Mouse (Mus musculus) intestine, embryonic 14.5 days (tissue): Measurements from ENCODE around the gene Tinagl1. TPM values are rescaled to one million over a fixed set of nuclear protein-coding genes. Genes with fewer than 3 reads are reported as not detected.

Experiments
- ATAC-seq: fragments of 200-750 bp; cut with Nextera tagmentation; replicated peaks from 2 replicates; pipeline ENCODE4 v1.8.0; 2017; ENCODE audit warnings: low read depth, moderate number of reproducible peaks, moderate TSS enrichment, moderate library complexity; ENCODE audit not compliant: low FRiP score, low TSS enrichment
- DNase-seq: peaks from one replicate; pipeline ENCODE4 v3.0.0-alpha.2; 2018; ENCODE audit warnings: low spot score
- H3K27ac ChIP-seq: fragments of 300-500 bp; sonication (generic); 2 replicates; pipeline ENCODE4 v1.5.1; 2014; ENCODE audit warnings: low read depth, mild to moderate bottlenecking, control low read depth
- H3K27me3 ChIP-seq: fragments of 300-500 bp; sonication (generic); replicated peaks from 2 replicates; pipeline ENCODE4 v1.6.1; 2014; ENCODE audit warnings: low read length, control low read depth; ENCODE audit not compliant: control insufficient read depth, insufficient read depth
- H3K36me3 ChIP-seq: fragments of 300-500 bp; sonication (generic); 2 replicates; pipeline ENCODE4 v1.6.1; 2014; ENCODE audit warnings: low read length, control low read depth; ENCODE audit not compliant: control insufficient read depth, insufficient read depth
- H3K4me1 ChIP-seq: fragments of 300-500 bp; sonication (generic); replicated peaks from 2 replicates; pipeline ENCODE4 v1.6.1; 2014; ENCODE audit warnings: low read length, control low read depth, mixed read lengths; ENCODE audit not compliant: control insufficient read depth, insufficient read depth
- H3K4me2 ChIP-seq: fragments of 300-500 bp; sonication (generic); 2 replicates; pipeline ENCODE4 v1.6.1; 2014; ENCODE audit warnings: low read length
- H3K4me3 ChIP-seq: fragments of 300-500 bp; sonication (generic); 2 replicates; pipeline ENCODE4 v1.5.1; 2014; ENCODE audit warnings: low read depth, low read length, control low read depth, mixed read lengths
- H3K9ac ChIP-seq: fragments of 300-500 bp; sonication (generic); 2 replicates; pipeline ENCODE4 v1.6.1; 2014; ENCODE audit warnings: mild to moderate bottlenecking, low read length
- H3K9me3 ChIP-seq: fragments of 300-500 bp; sonication (generic); 2 replicates; pipeline ENCODE4 v1.6.1; 2016; ENCODE audit warnings: low read length, control low read depth; ENCODE audit not compliant: control insufficient read depth
- WGBS: fragments of 180-500 bp; shearing (Covaris S2); extraction: QIAGEN DNeasy Blood & Tissue Kit; methylation state at CpG from one replicate; pipeline ENCODE4 v1.1.7; 2014; 5-methylcytosine and 5-hydroxymethylcytosine counted together
- polyA plus RNA-seq: library from polyadenylated mRNA; unstranded; fragments of >200 nt; fragmentation: Nextera tagmentation; extraction: Ambion mirVana; gene quantifications from 2 replicates; pipeline ENCODE4 v1.2.1, GENCODE M21; 2014

Gene Tinagl1
- polyA plus RNA-seq, 1 experiment from 2014 or later: 39.6 TPM

- Histone ChIP-seq H3K27ac (0 out of 2 replicates have a peak overlapping the region, but pooled peaks have one; percentile 43), H3K4me1 (peaks cover 5% of the 10 kb centered on the region), H3K4me3 (no peak overlapping the region), H3K9me3 (no peaks in the 10 kb centered on the region), H3K36me3 (peaks cover 30% of the 10 kb centered on the region), H3K9ac (no peak overlapping the region), H3K27me3 (no peaks in the 10 kb centered on the region), H3K4me2 (no peak overlapping the region)
- DNase-seq (no peak), ATAC-seq (no peak)
- 76% methylated on average over 10 of the region's 10 CpGs for WGBS
These were observed 44.8 kb downstream of the Tinagl1 start for GRCm38 (mm10) chr4:130130082-130130481.

- no peak overlapping the region for H3K27ac ChIP-seq
- no peak overlapping the region for H3K4me3 ChIP-seq
- no peak overlapping the region for H3K4me2 ChIP-seq
- H3K36me3 ChIP-seq: peaks cover 40% of the 10 kb centered on the region
- no peaks in the 10 kb centered on the region for H3K4me1 ChIP-seq
- no peak overlapping the region for H3K9ac ChIP-seq
- ATAC-seq (no peak), DNase-seq (no peak)
- H3K27me3 ChIP-seq: no peaks in the 10 kb centered on the region
- H3K9me3 ChIP-seq: no peaks in the 10 kb centered on the region
- WGBS: 79% methylated on average over 5 of the region's 5 CpGs
These were observed 46.0 kb downstream of the Tinagl1 start for GRCm38 (mm10) chr4:130128907-130129306.

GRCm38 (mm10) chr4:130125935-130126334, 49.0 kb downstream of the Tinagl1 start:
- no peaks in the 10 kb centered on the region for H3K9me3 ChIP-seq
- H3K4me2 ChIP-seq: no peak overlapping the region
- no peaks in the 10 kb centered on the region for H3K4me1 ChIP-seq
- H3K27me3 ChIP-seq: no peaks in the 10 kb centered on the region
- H3K9ac ChIP-seq: no peak overlapping the region
- WGBS: 81% methylated on average over 5 of the region's 5 CpGs
- ATAC-seq (no peak), DNase-seq (no peak)
- peaks cover 70% of the 10 kb centered on the region for H3K36me3 ChIP-seq
- H3K4me3 ChIP-seq: no peak overlapping the region
- H3K27ac ChIP-seq: no peak overlapping the region

GRCm38 (mm10) chr4:130125164-130125563, 49.8 kb downstream of the Tinagl1 start:
- ATAC-seq (no peak), DNase-seq (no peak)
- Histone ChIP-seq H3K27ac (no peak overlapping the region), H3K9me3 (no peaks in the 10 kb centered on the region), H3K36me3 (peaks cover 70% of the 10 kb centered on the region), H3K4me3 (no peak overlapping the region), H3K4me2 (no peak overlapping the region), H3K9ac (no peak overlapping the region), H3K27me3 (no peaks in the 10 kb centered on the region), H3K4me1 (no peaks in the 10 kb centered on the region)
- WGBS: 93% methylated on average over 6 of the region's 6 CpGs

GRCm38 (mm10) chr4:130124110-130124509, 50.8 kb downstream of the Tinagl1 start:
- Histone ChIP-seq H3K36me3 (peaks cover 70% of the 10 kb centered on the region), H3K9me3 (no peaks in the 10 kb centered on the region), H3K4me3 (no peak overlapping the region), H3K4me2 (no peak overlapping the region), H3K27me3 (no peaks in the 10 kb centered on the region), H3K9ac (no peak overlapping the region), H3K27ac (no peak overlapping the region), H3K4me1 (no peaks in the 10 kb centered on the region)
- DNase-seq: no peak
- ATAC-seq: no peak
- 88% methylated on average over 4 of the region's 4 CpGs for WGBS

- 84% methylated on average over 5 of the region's 5 CpGs for WGBS
- ATAC-seq: no peak
- no peak for DNase-seq
- H3K9me3 ChIP-seq: no peaks in the 10 kb centered on the region
- H3K4me2 ChIP-seq: no peak overlapping the region
- no peak overlapping the region for H3K9ac ChIP-seq
- H3K4me3 ChIP-seq: no peak overlapping the region
- no peaks in the 10 kb centered on the region for H3K27me3 ChIP-seq
- H3K36me3 ChIP-seq: peaks cover 70% of the 10 kb centered on the region
- H3K4me1 ChIP-seq: no peaks in the 10 kb centered on the region
- H3K27ac ChIP-seq: no peak overlapping the region
These were observed 51.9 kb downstream of the Tinagl1 start for GRCm38 (mm10) chr4:130123020-130123419.

GRCm38 (mm10) chr4:130121560-130121959, 53.4 kb downstream of the Tinagl1 start:
- Histone ChIP-seq H3K27ac (no peak overlapping the region), H3K9ac (no peak overlapping the region), H3K36me3 (peaks cover 55% of the 10 kb centered on the region), H3K4me2 (no peak overlapping the region), H3K4me1 (no peaks in the 10 kb centered on the region), H3K27me3 (no peaks in the 10 kb centered on the region), H3K4me3 (no peak overlapping the region), H3K9me3 (no peaks in the 10 kb centered on the region)
- no peak for ATAC-seq
- WGBS: 78% methylated on average over 8 of the region's 8 CpGs
- DNase-seq: no peak

GRCm38 (mm10) chr4:130120752-130121151, 54.2 kb downstream of the Tinagl1 start:
- DNase-seq (no peak), ATAC-seq (no peak)
- H3K27ac ChIP-seq: no peak overlapping the region
- H3K4me1 ChIP-seq: no peaks in the 10 kb centered on the region
- no peak overlapping the region for H3K9ac ChIP-seq
- H3K4me3 ChIP-seq: no peak overlapping the region
- H3K27me3 ChIP-seq: no peaks in the 10 kb centered on the region
- peaks cover 47% of the 10 kb centered on the region for H3K36me3 ChIP-seq
- 85% methylated on average over 4 of the region's 4 CpGs for WGBS
- no peak overlapping the region for H3K4me2 ChIP-seq
- H3K9me3 ChIP-seq: no peaks in the 10 kb centered on the region
